Mouse (Mus musculus): ENCODE data around the gene Galnt3.

DNA sequence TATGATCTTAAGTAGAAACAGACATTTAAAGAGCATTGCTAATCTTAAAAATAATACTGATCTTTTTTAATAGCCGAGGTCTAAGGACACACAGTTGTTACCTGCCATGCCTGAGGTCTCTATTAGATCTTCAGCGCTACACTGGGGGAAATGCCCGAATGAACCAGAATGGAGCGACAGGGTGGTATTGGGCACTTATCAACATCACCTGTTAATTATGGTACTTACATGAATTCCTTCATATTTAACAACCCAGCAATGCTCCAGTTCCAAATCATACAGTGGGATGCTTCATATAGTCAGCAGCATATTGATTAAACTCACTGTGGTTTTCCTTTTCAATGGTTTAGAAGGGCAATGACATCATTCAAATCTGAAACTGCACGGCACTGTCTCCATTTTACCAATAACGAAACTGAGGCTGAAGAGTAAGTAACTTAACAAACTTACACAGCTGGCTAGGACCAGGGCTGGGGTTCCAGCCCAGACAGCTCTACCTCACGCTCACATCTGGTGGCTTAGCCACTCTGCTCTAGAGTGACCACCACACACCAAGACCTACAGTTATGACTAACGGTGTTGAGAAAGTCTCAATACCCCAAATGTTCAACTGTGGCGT is 23.0 kb downstream of the Galnt3 start:
- TF ChIP-seq CTCF (IDR thresholded peaks at IDR 0.05) (no peak), EP300 (IDR thresholded peaks at IDR 0.05) (no peak)
